ENCODE assay signal across 8 mouse cellular contexts in the genomic region with DNA sequence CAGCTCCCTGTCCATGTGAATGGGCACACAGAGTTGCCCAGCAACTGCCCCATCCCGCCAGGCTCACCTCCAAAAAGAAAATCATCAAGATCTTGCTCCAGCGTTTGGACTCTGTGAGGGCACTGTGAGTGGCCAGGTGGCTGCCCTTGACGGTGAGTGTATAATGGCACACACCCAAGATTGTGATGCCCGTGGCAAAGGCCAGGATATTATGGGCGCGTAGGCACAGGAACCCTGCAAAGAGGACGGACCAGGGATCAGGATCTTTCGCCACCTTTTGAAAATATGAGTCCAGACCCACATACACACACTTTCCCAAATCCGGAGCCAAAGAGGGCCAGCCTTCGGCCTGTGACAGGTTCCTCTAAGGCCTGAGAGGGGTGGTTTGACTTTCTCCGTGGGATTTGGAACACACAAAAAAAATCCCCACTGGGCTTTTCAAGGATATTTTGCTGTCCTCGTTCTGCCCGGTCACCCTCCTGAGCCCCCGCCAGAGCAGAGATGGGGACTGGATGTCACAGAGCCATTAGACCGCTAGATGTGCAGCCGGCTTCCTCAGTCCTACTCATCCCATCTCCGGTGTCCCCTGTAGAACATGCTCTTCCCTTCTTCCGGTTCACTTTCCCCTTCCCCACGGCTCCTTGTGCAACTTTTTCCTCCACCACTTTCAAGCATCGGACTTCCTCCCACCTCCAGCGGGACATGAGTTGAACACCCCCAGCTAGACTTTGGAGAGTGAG. TPM values are rescaled to one million over a fixed set of nuclear protein-coding genes. Genes with fewer than 3 reads are reported as not detected.
DNase-seq lines count a peak whose midpoint lies in the region; ATAC-seq and TF ChIP-seq lines count a peak whose summit lies in the region.

No protein-coding gene starts in this region.

- H3K27ac ChIP-seq in left cerebral cortex, adult 2 months, result peak overlapping the region; percentile 81

- no peak for DNase-seq in left cerebral cortex, adult 2 months (ENCODE audit: extremely low spot score in 1 of 2, low spot score in 2 of 2)
- no peak for DNase-seq in left cerebral cortex, postnatal 36 days (ENCODE audit: low spot score in 2 of 2)
- DNase-seq in cerebellum, postnatal 25 days, result peak; percentile 74 to 78
- peak; percentile 50 for DNase-seq in lung, postnatal 36 days
- no peak for DNase-seq in spleen, adult 18-20 months
- DNase-seq in layer of hippocampus, adult 9-10 months (ENCODE audit: low spot score), result no peak

- peak overlapping the region; percentile 64 for H3K4me3 ChIP-seq in left cerebral cortex, adult 2 months

- ATAC-seq in inflammation-experienced regulatory T-cells, adult 6 months, result peak; percentile 14
- ATAC-seq in megakaryocyte-erythroid progenitor cell, adult 5-6 weeks (replicated peaks; ENCODE audit: low FRiP score, low TSS enrichment, poor library complexity, severe bottlenecking), result no peak

- intact Hi-C loops in left cerebral cortex, adult 2 months (cut with DNase I), result no loop called here
- intact Hi-C loops in left cerebral cortex, postnatal 36 days (cut with DNase I), result no loop called here

- no peak for TF ChIP-seq CTCF in left cerebral cortex, adult 2 months (IDR thresholded peaks at IDR 0.05)

RNA-seq across cellular contexts. Expression of gene Fads6, which starts 0.8 kb away (rescaled TPM):
- 10 to 100 TPM; 11.4 to 13.5 TPM for total RNA-seq in left cerebral cortex, adult 2 months (2021)
- 10 to 100 TPM; 12.7 to 13.0 TPM for total RNA-seq in left cerebral cortex, postnatal 36 days (2021)
- polyA plus RNA-seq in inflammation-experienced regulatory T-cells, adult 6 months (2017; shearing (Covaris generic)), result 1 to 10 TPM in 1 of 3 experiments, under 1 TPM in 2; 0.62 to 1.1 (median 0.78) TPM
- total RNA-seq in megakaryocyte-erythroid progenitor cell, adult 5-6 weeks (2014; fragmentation: Nextera tagmentation), result 0.17 TPM in 1 of 2 replicates, not detected in the other
- total RNA-seq in megakaryocyte-erythroid progenitor cell, adult 5-6 weeks (2017), result 0.38 TPM in 1 of 2 replicates, not detected in the other

RNA-seq across cellular contexts. Expression of gene Otop2, which starts 10.3 kb away (rescaled TPM):
- total RNA-seq in left cerebral cortex, adult 2 months (2021), result 1 to 10 TPM; 1.4 to 2.7 TPM
- 1 to 10 TPM; 1.1 to 2.1 TPM for total RNA-seq in left cerebral cortex, postnatal 36 days (2021)
- polyA plus RNA-seq in inflammation-experienced regulatory T-cells, adult 6 months (2017; shearing (Covaris generic)), result not detected
- not detected in 2 replicates for total RNA-seq in megakaryocyte-erythroid progenitor cell, adult 5-6 weeks (2014; fragmentation: Nextera tagmentation)
- total RNA-seq in megakaryocyte-erythroid progenitor cell, adult 5-6 weeks (2017), result not detected in 2 replicates

RNA-seq across cellular contexts. Expression of gene Fdxr, which starts 19.8 kb away (rescaled TPM):
- total RNA-seq in left cerebral cortex, adult 2 months (2021), result 10 to 100 TPM; 15.9 to 17.9 TPM
- 10 to 100 TPM; 14.2 to 22.5 TPM for total RNA-seq in left cerebral cortex, postnatal 36 days (2021)
- polyA plus RNA-seq in inflammation-experienced regulatory T-cells, adult 6 months (2017; shearing (Covaris generic)), result 10 to 100 TPM; 20.6 to 26.2 (median 23.7) TPM
- 17.0 and 18.6 TPM in 2 replicates for total RNA-seq in megakaryocyte-erythroid progenitor cell, adult 5-6 weeks (2014; fragmentation: Nextera tagmentation)
- total RNA-seq in megakaryocyte-erythroid progenitor cell, adult 5-6 weeks (2017), result 5.9 and 20.8 TPM in 2 replicates

RNA-seq across cellular contexts. Expression of gene Ush1g, which starts 25.2 kb away (rescaled TPM):
- under 1 TPM; 0.36 to 0.44 TPM for total RNA-seq in left cerebral cortex, adult 2 months (2021)
- under 1 TPM; 0.39 to 0.49 TPM for total RNA-seq in left cerebral cortex, postnatal 36 days (2021)
- not detected for polyA plus RNA-seq in inflammation-experienced regulatory T-cells, adult 6 months (2017; shearing (Covaris generic))
- total RNA-seq in megakaryocyte-erythroid progenitor cell, adult 5-6 weeks (2014; fragmentation: Nextera tagmentation), result not detected in 2 replicates
- not detected in 2 replicates for total RNA-seq in megakaryocyte-erythroid progenitor cell, adult 5-6 weeks (2017)

RNA-seq across cellular contexts. Expression of gene Grin2c, which starts 29.6 kb away (rescaled TPM):
- total RNA-seq in left cerebral cortex, adult 2 months (2021), result 10 to 100 TPM; 37.4 to 40.0 TPM
- total RNA-seq in left cerebral cortex, postnatal 36 days (2021), result 10 to 100 TPM; 38.6 to 42.5 TPM
- not detected for polyA plus RNA-seq in inflammation-experienced regulatory T-cells, adult 6 months (2017; shearing (Covaris generic))
- total RNA-seq in megakaryocyte-erythroid progenitor cell, adult 5-6 weeks (2014; fragmentation: Nextera tagmentation), result not detected in 2 replicates
- total RNA-seq in megakaryocyte-erythroid progenitor cell, adult 5-6 weeks (2017), result not detected in 2 replicates

Comparison
In these comparisons a context has a peak if more than half of its experiments do, and no peak if none do; other contexts are left out.
1. DNase-seq: peak in cerebellum, postnatal 25 days (2 of 2) and lung, postnatal 36 days (single experiment); none in left cerebral cortex, adult 2 months (0 of 2), left cerebral cortex, postnatal 36 days (0 of 2), spleen, adult 18-20 months (0 of 2) and layer of hippocampus, adult 9-10 months (single experiment).
2. RNA of gene Fads6, which starts 0.8 kb away (total RNA-seq): 11.4 to 13.5 TPM in left cerebral cortex, adult 2 months and 12.7 to 13.0 TPM in left cerebral cortex, postnatal 36 days; 0.17 to 0.38 TPM in megakaryocyte-erythroid progenitor cell, adult 5-6 weeks; every median in the first group is over 4 times any median in the second.